Mouse (Mus musculus): ENCODE measurements around the gene Ino80e.
"Not testable (repeated sequence)": the region's sequence is repeated elsewhere in the genome, so short reads cannot be mapped to it uniquely, and the experiment has no call there.

Ino80e gene

GRCm38 (mm10) chr7:126862147-126862784, at the start of gene Ino80e:
Gene Ino80e (minus strand): TSS chr7:126862377.
- peak; percentile 91 for DNase-seq (ENCODE audit: low read depth, low spot score)

GRCm38 (mm10) chr7:126905590-126905989, 43.4 kb upstream of the Ino80e start:
- DNase-seq (ENCODE audit: low read depth, low spot score): no peak

GRCm38 (mm10) chr7:126899781-126900180, 37.6 kb upstream of the Ino80e start:
- DNase-seq (ENCODE audit: low read depth, low spot score): not testable (repeated sequence)

- peak; percentile 78 for DNase-seq (ENCODE audit: low read depth, low spot score)
Measured at GRCm38 (mm10) chr7:126898102-126898990, 36.2 kb upstream of the Ino80e start.

GRCm38 (mm10) chr7:126897390-126898101, 35.4 kb upstream of the Ino80e start:
- no peak for DNase-seq (ENCODE audit: low read depth, low spot score)

DNA sequence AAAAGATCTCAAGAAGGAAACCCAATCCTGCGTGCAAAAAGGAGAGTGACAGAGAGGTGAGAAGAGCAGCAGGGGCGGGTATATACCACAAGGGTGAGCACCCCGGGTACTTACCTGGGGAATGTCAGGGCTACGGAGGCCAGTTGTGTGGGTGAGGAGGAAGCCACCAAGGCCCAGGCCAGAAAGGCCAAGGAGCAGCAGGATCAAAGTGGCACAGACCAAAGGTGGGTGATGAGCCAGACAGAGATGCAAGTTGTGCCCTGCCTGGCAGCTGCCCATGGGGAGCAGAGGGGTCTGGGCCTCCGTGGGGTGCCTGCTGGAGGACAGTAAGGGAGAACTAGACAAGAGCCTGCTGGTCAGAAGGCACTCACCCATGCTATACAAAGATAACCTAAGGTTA, 34.7 kb upstream of the Ino80e start:
- no peak for DNase-seq (ENCODE audit: low read depth, low spot score)

DNA sequence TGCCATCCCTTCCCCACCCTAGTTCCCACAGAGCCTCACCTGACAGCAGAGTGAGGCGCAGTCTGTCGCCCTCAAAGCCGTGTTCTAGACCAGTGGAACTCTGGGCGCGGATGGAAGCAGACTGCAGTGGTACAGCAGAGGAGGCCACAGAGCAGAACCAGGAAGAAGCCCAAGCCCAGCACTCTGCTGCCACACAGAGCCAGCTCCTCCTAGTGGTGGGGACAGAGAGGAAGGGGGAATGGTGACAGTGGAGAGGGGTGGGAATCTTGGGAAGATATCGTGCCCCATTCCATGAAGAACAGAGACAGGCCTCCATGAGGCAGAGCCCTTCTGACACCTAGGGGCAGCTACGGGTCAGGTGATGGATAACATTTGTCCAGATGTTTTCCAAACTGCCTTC, 26.7 kb upstream of the Ino80e start:
- DNase-seq (ENCODE audit: low read depth, low spot score): no peak

- DNase-seq (ENCODE audit: low read depth, low spot score): no peak
Measured at GRCm38 (mm10) chr7:126887281-126887680, 25.1 kb upstream of the Ino80e start.

- DNase-seq (ENCODE audit: low read depth, low spot score): peak; percentile 97
Measured at GRCm38 (mm10) chr7:126884286-126885164, 22.3 kb upstream of the Ino80e start, which contains the start of gene Taok2. Gene Taok2 (minus strand): TSS chr7:126884703.

DNA sequence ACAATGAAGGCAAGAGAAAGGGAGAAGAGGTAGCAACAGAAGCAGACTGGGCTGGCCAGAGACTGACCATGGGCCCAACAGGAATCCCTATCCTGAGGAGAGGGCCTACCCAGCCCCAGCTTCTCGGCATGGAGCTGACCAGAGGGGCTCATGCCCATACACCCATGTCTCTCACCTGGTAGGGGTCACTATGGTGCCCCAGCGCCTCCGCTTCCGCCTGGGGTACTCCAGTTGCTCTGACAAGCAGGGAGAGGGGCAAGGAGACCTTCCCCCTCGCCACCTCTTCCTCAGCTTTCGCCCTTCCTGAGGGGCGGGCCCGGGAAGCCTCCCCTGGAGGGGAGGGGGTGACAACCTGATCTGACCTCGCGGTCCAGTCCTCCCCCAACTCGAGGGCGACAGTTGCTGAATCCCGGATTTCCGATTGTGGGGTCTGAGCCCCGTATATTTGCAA, 21.6 kb upstream of the Ino80e start:
- no peak for DNase-seq (ENCODE audit: low read depth, low spot score)

DNA sequence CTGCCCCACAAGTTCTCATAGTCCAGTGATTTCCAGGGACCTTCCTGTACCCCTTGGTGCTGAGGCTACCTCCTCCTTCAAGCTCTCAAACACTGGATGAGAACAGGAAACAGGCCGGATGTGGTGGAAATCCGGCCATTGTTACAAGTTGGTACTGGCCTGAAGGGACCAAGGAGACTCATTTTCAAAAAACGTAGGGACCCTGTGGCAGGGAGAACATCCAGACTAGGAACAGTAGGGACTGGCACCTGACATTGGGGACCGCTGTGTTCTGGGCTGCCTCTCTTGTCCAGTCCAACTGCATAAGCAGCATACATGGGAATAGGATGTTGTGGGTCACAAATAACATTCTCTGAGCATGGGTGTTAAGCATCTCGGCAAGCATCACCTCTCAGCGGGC, 18.9 kb upstream of the Ino80e start:
- no peak for DNase-seq (ENCODE audit: low read depth, low spot score)

DNA sequence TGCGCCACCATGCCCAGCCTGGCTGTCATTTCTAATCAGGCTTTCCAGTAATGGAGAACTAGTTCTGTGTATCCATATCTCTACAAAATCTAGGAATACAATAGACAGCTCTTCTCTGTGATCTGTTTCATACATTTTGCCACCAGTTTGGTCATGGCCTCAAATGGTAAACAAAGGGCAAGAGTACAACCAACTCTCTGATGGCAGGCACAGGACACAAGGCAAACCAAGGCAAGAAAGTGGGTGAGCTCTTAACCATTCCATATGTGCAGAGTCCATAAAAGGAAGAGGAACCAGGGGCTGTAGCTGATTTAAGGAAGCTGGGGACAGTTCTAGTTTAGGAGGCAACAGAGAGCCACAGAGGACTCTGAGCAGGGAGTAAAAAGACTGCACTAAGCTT, 15.1 kb upstream of the Ino80e start:
- DNase-seq (ENCODE audit: low read depth, low spot score): no peak

DNA sequence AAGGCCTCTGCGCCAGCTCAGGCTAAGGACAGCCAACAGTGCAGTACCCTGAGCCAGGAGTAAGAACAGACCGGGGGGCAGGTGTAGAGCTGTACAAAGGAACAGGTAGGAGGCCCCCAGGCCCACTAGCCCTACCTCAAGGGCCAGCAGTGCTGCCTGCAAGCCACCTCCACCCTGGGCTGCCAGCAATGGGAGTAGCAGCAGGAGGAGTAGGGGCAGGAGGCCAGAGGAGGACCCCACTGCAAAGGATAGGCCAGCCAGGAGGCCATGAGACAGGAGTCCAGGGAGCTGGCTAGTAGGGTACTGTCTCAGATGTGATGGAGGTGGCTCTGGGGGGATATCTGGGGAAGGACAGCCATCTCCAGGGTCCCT, 8.3 kb upstream of the Ino80e start:
- no peak for DNase-seq (ENCODE audit: low read depth, low spot score)

- DNase-seq (ENCODE audit: low read depth, low spot score): no peak
Measured at GRCm38 (mm10) chr7:126869780-126870519, 7.8 kb upstream of the Ino80e start.

- DNase-seq (ENCODE audit: low read depth, low spot score): no peak
Measured at GRCm38 (mm10) chr7:126868003-126868402, 5.8 kb upstream of the Ino80e start.

DNA sequence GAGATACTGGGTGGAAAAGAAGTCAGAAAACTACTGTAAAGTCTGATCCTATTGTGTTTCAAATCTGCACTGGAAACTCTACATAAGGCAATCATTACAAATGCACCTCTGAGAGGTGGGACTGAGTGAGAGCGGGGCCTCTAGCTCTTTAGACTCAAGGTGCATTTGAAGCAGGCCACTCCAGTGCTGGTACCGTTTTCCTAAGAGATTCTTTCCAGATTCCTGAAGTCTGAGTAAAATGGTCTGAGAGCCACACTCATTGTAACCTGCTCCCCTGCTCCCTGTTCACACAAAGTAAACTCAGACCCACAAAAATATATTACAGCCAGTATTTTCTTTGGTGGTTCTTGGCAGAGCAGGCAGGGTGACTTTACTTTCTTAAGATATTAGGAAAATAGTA, 5.4 kb upstream of the Ino80e start:
- DNase-seq (ENCODE audit: low read depth, low spot score): no peak

DNA sequence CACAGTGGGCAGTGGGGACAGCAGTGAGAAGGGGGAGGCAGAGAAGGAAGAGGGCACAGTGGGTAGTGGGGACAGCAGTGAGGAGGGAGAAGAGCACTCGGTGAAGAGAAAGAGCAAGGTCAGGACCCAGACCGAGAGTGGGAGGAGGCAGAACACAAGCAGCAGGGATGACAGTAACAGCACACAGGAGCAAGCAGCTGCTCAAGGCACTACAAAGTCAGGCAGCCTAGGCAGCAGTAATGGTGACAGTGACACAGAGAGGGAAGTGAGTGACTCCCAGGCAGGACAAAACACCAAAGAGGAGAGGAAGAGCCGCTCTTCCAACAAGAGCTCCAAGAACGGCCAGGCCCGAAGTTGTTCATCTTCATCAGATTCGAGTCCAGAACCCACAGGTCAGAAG, 1.6 kb upstream of the Ino80e start:
- DNase-seq (ENCODE audit: low read depth, low spot score): no peak

DNA sequence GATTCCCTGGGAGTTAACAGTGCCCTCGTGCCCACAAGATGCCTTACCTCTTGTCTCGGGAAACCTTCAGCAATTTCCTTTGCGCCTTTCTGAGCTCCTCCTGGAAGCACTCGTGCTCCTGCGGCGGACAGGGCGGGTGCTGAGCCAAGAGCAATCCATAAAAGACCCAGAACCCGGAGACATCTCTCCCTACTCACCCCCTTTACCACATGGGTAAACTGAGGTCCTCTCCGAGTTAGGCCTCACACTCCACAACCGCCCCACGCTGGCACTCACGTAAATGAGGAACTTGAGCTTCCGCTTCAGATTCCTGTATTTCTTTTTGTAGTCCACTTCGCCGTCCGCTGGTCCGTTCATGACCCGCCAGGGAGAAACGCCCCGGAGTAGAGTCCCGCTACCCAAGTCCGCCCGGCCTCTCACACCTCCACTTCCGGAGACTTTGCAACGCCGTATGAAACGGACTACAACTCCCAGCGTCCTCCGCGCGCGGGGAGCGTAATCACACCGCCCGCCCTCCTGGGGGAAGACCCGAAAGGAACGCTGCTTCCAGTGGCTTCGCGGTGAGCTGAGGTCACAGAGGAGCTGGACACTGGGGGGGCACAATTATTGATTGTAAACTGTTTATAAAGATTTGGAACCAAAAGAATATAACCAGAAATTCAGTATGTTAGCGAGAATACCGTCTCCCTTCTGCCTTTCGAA, 597 bp downstream of the Ino80e start, which contains the start of gene Hirip3:
Hirip3 (plus strand) TSS at position 544 of the 702 bp plus-strand sequence.
- DNase-seq (ENCODE audit: low read depth, low spot score): peak; percentile 83

- no peak for DNase-seq (ENCODE audit: low read depth, low spot score)
Measured at GRCm38 (mm10) chr7:126860987-126861386, 1.2 kb downstream of the Ino80e start.
